Mouse (Mus musculus): Measurements from ENCODE around the gene Phex.

Gene Phex

DNA sequence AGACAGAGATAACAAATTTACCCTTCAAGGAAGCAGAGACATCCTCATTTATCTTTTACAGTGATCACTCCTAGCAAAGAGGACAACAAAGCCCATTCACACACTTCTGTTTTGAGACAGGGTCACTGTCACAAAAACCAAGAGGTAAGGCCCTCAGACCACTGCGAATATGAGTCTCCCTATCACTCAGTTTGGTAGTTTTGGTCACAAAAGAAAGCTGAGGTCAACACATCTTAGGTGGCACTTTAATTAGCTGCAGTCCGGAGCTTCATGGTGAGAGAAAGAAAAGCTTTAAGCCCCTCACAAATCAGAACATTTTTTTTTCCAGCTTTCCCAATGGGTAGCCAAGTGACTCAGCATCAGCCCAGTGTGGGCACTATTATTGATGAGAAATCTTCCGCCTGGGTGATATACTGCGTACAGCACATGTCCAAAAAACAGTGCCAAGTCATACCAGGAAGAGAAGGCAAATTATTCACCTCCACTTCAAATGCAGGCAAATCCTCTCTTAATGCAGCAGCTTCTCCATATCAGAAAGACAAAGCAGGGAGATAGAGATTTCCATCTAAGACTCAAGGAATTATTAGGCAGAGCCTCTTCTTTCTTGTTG, 108.2 kb downstream of the Phex start:
- peak; percentile 48 to 60 for DNase-seq

DNA sequence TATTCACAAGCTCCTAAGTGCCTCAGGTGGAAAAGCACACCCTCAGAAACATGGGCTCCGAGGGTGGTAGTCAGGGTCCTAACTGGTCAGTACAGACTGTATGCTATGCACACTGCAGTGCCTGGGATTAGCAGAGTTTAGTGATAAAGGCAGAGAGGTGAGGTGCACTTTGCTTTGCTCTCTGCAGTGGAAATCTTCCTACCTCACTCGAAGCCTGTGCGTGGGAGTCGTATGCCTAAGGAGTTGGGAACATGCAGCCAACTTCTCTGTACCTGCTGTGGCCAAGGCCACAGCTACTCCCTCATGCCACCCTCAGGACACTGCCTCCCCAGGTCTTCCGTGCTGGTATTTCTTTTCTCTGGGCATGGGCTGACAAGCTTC, 109.3 kb downstream of the Phex start:
- peak; percentile 49 to 62 for DNase-seq

GRCm38 (mm10) chrX:157305193-157305851, 109.8 kb downstream of the Phex start:
- DNase-seq: peak; percentile 19 to 67

DNA sequence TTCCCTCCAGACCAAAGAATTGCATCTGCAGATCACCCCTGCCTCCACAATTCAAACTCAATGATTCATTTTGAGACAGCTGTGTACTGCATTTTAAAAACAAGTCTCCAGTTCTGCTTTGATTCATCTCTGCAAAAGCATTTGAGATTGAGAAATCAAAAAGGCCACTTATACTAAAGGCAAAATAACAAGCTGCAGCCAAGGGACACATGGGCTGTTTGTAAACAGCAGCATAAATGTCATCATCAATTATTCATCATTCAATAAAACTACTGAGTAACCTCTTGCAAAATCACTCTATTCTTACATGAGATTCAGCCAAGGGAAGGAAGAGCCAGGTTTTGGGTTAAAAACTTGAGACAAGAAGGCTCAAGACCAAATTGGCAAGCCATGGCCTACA, 122.7 kb downstream of the Phex start:
- DNase-seq: no peak

DNA sequence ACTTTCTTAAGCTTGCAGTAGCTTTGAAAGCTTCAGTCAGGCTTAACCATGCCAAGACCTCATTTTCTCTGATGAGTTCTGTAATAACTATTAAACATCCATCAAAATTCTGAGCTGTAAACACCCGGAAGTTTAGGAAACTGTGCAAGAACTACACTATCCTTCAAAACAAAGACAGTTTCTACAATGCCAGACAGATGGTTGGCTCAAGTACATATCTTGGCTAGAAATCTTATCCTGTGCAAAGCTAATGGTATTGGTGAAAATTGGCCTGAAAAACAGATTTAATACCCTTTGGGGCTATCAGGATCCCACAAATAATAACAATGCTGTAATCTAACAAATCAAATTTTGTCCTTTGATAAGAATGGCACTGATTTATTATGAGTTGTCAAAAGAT, 138.5 kb downstream of the Phex start:
- DNase-seq: no peak

GRCm38 (mm10) chrX:157273291-157273690, 141.8 kb downstream of the Phex start:
- no peak for DNase-seq

DNA sequence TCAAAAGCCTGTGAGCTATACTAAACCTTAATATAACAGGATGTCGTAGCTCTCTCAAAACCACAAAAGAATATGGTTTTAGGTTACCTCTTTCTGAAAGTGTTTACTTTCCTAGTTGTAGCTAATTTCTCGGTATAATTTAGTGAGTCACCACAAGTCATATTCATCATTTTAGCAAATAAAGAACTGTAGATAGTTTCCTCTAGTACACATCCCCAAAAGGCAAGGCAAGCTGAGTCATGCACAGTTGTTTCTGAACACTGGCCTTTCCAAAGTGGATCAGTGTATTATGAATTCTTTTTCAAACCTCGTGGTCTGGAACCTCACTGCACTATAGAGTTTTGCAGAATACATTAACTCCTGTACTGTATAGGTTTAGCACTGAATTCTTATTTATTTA, 143.5 kb downstream of the Phex start:
- DNase-seq: no peak

GRCm38 (mm10) chrX:157269726-157270305, 145.3 kb downstream of the Phex start:
- no peak for DNase-seq

DNA sequence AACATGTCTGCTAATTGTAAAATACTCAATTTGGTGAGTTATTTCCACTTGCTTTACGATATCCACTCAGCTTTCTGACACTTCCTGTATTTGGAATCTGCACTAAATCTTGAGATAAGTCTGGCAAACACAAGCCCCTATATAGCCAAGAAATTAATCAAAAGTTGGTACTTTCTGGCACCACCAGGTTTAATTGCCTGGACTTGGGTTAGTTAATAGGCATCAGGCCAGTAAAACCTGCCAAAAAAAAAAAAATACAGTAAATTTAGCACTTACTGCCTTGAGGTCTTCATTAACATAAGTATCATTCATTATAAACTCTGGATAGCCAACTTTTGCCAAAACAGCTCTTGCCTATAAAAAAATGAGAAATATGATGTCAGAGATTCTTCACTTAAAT, 147.0 kb downstream of the Phex start:
- no peak for DNase-seq

DNA sequence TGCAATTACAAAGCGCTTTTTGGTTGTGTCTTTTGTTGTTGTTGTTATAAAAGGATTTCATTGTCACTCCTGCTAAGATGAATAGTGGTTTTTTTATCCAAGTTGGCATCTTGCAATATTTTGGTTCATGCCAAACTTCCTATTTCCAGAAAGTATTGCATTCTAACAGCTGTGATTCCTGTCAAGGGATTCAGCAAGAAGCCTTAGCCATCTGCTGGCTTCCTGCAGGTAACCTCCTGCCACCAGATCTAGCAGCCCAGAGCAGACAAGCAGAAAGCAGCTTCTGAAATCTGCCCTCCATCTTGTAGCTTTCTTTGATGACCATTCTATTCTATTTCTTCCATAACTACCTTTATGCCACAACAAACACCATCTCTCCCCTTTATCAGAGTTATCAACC, 212.4 kb downstream of the Phex start:
- DNase-seq: peak; percentile 60 to 67

DNA sequence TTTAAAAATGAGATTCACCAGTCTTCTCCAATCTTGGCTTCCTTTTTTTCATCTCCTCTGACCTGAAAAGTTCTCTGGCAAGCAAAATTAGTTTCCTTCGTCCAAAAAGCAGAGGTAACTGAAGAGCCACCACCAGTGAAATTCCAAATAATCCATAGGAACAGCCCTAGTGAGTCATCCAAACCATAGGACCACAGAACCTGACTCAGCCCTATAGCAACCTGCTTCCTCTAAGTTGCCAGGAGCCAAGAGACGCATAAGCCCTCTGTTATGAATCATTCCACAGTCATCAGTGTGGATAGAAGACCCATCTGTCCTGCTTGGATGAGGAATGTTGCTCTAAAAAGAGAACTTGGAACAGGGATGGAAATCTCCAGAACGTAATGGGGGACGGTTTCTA, 230.9 kb downstream of the Phex start:
- DNase-seq: peak; percentile 48 to 62

DNA sequence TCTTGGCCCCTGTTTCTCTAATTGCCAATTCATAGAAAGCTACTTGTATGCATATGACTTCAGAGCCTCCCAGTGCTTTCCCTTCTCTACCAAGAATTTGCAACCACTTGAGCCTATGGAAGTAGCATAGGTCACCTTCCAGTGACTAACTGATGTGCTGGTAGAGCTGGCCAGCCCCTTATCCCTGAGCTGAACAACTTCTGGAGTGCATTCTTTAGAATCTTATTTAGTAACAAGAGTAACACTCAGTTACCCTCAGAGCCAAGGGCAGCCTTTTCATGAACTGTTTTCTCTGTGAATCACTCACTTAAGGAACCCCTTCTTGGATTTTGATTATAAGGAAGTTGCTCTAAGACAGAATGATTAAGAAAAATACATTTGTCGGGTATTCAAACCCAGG, 234.3 kb downstream of the Phex start:
- no peak for DNase-seq

- DNase-seq: no peak
These were observed 251.0 kb downstream of the Phex start for GRCm38 (mm10) chrX:157164142-157164541.

GRCm38 (mm10) chrX:157163394-157163793, 251.7 kb downstream of the Phex start:
- DNase-seq: no peak

GRCm38 (mm10) chrX:157144675-157145074, 270.4 kb downstream of the Phex start:
- peak in 1 of 2 experiments; percentile 4 for DNase-seq

- peak; percentile 25 to 54 for DNase-seq
These were observed 275.5 kb downstream of the Phex start for GRCm38 (mm10) chrX:157139601-157140000.

Measured in cerebellum, postnatal 25 days (tissue).